Mouse (Mus musculus): ENCODE measurements at regions not wholly inside any gene's neighbourhood (a gene's known extent, or its start where the extent isn't known, plus 50 kb on each side); places are given as distances from the start of the nearest gene placed in this dataset.

DNA sequence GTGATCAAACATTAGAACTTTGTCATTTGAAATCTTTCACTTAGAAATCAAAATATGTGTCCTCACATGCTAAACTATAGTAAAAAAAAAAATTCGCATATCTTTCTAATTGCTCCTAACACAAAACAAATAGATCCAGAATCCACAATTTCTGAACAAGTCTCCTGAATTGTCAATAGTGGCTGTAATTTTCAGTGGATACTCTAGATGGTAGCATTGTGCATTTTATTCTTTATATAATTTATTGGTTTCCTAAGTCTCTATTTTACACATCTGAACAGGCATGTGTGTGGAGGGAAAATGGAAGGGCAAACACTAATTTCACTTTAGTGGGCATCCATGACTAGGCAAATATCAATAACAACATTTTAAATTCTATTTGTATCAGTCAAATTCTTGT lies 63.7 kb upstream of the Tnmd start:
- ATAC-seq (ENCODE audit: low FRiP score) (no peak), DNase-seq (ENCODE audit: low spot score) (peak; percentile 21)
- peak; percentile 58 for TF ChIP-seq CTCF (IDR thresholded peaks at IDR 0.05)
- Histone ChIP-seq H3K9ac (replicated peaks; ENCODE audit: low read length, poor library complexity, severe bottlenecking) (no peak overlapping the region), H3K9me3 (ENCODE audit: low read length) (no peaks in the 10 kb centered on the region), H3K36me3 (ENCODE audit: insufficient read depth, low read length) (no peaks in the 10 kb centered on the region), H3K4me1 (ENCODE audit: insufficient read depth, low read length) (no peaks in the 10 kb centered on the region), H3K27me3 (ENCODE audit: insufficient read depth, low read length) (no peaks in the 10 kb centered on the region), H3K4me2 (ENCODE audit: low read depth, low read length, poor library complexity, severe bottlenecking) (no peak overlapping the region), H3K27ac (ENCODE audit: low read depth, low read length) (no peak overlapping the region), H3K4me3 (ENCODE audit: low read depth, low read length) (no peak overlapping the region)
- 18% methylated on average over 1 of the region's 1 CpGs for WGBS

DNA sequence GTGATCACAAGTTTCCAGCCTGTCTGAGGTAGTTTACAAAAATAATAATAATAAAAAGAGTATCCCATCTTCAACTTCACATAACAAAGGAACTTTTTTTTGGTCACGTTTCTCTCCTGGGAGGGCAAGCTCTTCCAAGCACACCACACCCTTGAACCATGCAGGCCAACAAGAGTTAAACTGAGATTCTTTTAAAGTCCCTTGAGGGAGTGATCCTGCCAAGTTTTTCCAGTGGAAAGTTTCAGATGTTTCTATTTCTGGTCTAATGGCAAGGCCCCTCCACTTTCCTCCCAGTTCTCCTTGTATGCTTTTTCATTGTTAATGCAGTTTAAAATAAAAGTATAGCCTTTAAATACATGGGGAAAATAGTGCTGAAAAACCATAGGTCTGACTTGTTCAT lies 65.2 kb upstream of the Pcdh19 start:
- DNase-seq (ENCODE audit: low spot score) = no peak
- TF ChIP-seq CTCF (IDR thresholded peaks at IDR 0.05) = no peak
- WGBS = 65% methylated on average over 1 of the region's 1 CpGs
- H3K4me1 ChIP-seq (ENCODE audit: insufficient read depth, low read length) = no peaks in the 10 kb centered on the region
- H3K4me2 ChIP-seq (ENCODE audit: low read depth, low read length, poor library complexity, severe bottlenecking) = no peak overlapping the region
- no peak for ATAC-seq (ENCODE audit: low FRiP score)
- H3K4me3 ChIP-seq (ENCODE audit: low read depth, low read length) = no peak overlapping the region
- no peak overlapping the region for H3K9ac ChIP-seq (replicated peaks; ENCODE audit: low read length, poor library complexity, severe bottlenecking)
- no peak overlapping the region for H3K27ac ChIP-seq (ENCODE audit: low read depth, low read length)
- no peaks in the 10 kb centered on the region for H3K9me3 ChIP-seq (ENCODE audit: low read length)
- H3K27me3 ChIP-seq (ENCODE audit: insufficient read depth, low read length) = no peaks in the 10 kb centered on the region
- H3K36me3 ChIP-seq (ENCODE audit: insufficient read depth, low read length) = no peaks in the 10 kb centered on the region

DNA sequence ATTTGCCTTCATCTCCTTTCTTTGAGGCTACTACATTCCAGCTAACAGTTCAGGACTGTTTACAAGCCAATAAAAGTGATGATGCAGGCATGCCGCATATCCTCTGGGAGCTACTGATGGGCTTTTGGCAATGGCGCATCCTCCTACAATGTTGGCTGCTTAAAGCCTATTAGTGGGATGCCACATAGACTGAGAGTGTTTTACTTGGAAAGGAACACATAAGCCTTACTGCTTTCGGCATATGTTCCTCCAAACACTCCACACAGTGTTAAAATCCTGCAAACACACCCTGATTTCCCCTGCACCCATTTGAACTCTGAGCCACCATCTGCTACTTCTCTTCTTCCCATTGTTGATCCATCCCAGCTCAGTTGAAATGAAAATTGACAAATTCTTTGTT lies 63.4 kb upstream of the Pcdh19 start:
- no peak overlapping the region for H3K9ac ChIP-seq (replicated peaks; ENCODE audit: low read length, poor library complexity, severe bottlenecking)
- 92% methylated on average over 3 of the region's 3 CpGs for WGBS
- DNase-seq (ENCODE audit: low spot score) (no peak), ATAC-seq (ENCODE audit: low FRiP score) (no peak)
- no peaks in the 10 kb centered on the region for H3K9me3 ChIP-seq (ENCODE audit: low read length)
- TF ChIP-seq CTCF (IDR thresholded peaks at IDR 0.05) = no peak
- no peak overlapping the region for H3K4me3 ChIP-seq (ENCODE audit: low read depth, low read length)
- no peaks in the 10 kb centered on the region for H3K36me3 ChIP-seq (ENCODE audit: insufficient read depth, low read length)
- no peak overlapping the region for H3K4me2 ChIP-seq (ENCODE audit: low read depth, low read length, poor library complexity, severe bottlenecking)
- H3K27ac ChIP-seq (ENCODE audit: low read depth, low read length) = no peak overlapping the region
- H3K27me3 ChIP-seq (ENCODE audit: insufficient read depth, low read length) = no peaks in the 10 kb centered on the region
- no peaks in the 10 kb centered on the region for H3K4me1 ChIP-seq (ENCODE audit: insufficient read depth, low read length)

DNA sequence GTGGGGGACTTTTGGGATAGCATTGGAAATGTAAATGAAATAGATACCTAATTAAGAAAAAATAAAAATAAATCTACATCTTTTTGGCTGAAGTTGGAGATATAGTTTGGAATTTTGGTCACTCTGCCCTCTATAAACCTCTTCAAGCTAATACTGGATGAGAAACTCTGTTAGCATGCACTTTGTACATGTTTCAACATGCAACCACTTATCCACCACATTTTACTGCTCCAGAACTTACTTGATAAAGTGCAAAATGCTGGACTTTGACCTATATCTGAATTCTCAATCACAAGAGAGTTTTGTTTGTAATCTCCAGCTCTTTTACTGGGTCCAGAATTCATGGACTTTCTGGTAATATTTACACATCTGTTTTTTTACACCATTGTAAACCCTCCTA lies 54.7 kb upstream of the Pcdh19 start:
- Histone ChIP-seq H3K9ac (replicated peaks; ENCODE audit: low read length, poor library complexity, severe bottlenecking) (no peak overlapping the region), H3K9me3 (ENCODE audit: low read length) (no peaks in the 10 kb centered on the region), H3K4me1 (ENCODE audit: insufficient read depth, low read length) (no peaks in the 10 kb centered on the region), H3K27ac (ENCODE audit: low read depth, low read length) (no peak overlapping the region), H3K4me2 (ENCODE audit: low read depth, low read length, poor library complexity, severe bottlenecking) (no peak overlapping the region), H3K36me3 (ENCODE audit: insufficient read depth, low read length) (no peaks in the 10 kb centered on the region), H3K27me3 (ENCODE audit: insufficient read depth, low read length) (no peaks in the 10 kb centered on the region), H3K4me3 (ENCODE audit: low read depth, low read length) (no peak overlapping the region)
- TF ChIP-seq CTCF (IDR thresholded peaks at IDR 0.05) = no peak
- ATAC-seq (ENCODE audit: low FRiP score) = no peak
- no peak for DNase-seq (ENCODE audit: low spot score)

DNA sequence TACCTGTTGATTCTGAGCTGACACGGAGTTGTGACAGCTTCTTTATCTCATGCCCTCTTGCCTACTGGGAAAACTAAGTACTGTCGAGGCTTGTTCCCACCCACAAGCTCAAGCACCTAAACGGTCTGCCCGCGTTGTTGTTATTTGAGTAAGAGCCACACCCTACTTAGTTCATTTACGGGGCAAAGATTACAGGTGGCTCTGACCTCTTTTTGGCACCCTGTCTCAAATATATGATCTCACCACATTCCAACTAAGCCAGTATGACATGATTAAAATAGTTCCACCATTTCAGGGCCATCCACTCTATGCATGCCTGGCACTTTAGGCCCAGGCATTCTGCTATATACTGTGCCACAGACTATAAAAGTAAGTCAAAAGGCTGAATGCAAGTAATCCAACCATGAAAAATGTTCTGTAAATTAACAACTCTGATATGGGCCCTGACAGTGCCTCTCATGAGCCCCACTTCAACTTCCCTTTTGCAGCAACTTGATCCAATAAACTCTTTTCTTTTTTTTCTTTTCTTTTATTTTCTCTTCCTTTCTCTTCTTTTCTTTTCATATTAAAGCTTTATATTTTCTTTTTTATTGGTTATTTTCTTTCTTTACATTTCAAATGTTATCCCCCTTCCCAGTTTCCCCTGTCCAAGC lies 50.3 kb upstream of the Pcdh19 start:
- 82% methylated on average over 6 of the region's 6 CpGs for WGBS
- Histone ChIP-seq H3K9ac (replicated peaks; ENCODE audit: low read length, poor library complexity, severe bottlenecking) (no peak overlapping the region), H3K36me3 (ENCODE audit: insufficient read depth, low read length) (no peaks in the 10 kb centered on the region), H3K4me3 (ENCODE audit: low read depth, low read length) (no peak overlapping the region), H3K4me2 (ENCODE audit: low read depth, low read length, poor library complexity, severe bottlenecking) (no peak overlapping the region), H3K27me3 (ENCODE audit: insufficient read depth, low read length) (no peaks in the 10 kb centered on the region), H3K27ac (ENCODE audit: low read depth, low read length) (no peak overlapping the region), H3K4me1 (ENCODE audit: insufficient read depth, low read length) (no peaks in the 10 kb centered on the region), H3K9me3 (ENCODE audit: low read length) (no peaks in the 10 kb centered on the region)
- no peak for DNase-seq (ENCODE audit: low spot score)
- TF ChIP-seq CTCF (IDR thresholded peaks at IDR 0.05) = no peak
- no peak for ATAC-seq (ENCODE audit: low FRiP score)

Data from midbrain, postnatal 0 days (tissue).